Mouse (Mus musculus) midbrain, embryonic 16.5 days (tissue): Measurements from ENCODE around the gene Adam22. TPM values are rescaled to one million over a fixed set of nuclear protein-coding genes. Genes with fewer than 3 reads are reported as not detected.

Experiments
- ATAC-seq: fragments of 200-750 bp; cut with Nextera tagmentation; 2 replicates; pipeline ENCODE4 v1.8.0; 2017; ENCODE audit warnings: moderate TSS enrichment
- H3K27ac ChIP-seq: fragments of 300-500 bp; sonication (generic); 2 replicates; pipeline ENCODE4 v1.5.1; 2014; ENCODE audit warnings: mild to moderate bottlenecking, low read length, mixed read lengths
- H3K27me3 ChIP-seq: fragments of 300-500 bp; sonication (generic); 2 replicates; pipeline ENCODE4 v1.6.1; 2014; ENCODE audit warnings: low read depth, low read length, mixed read lengths; ENCODE audit not compliant: control insufficient read depth, insufficient read depth
- H3K36me3 ChIP-seq: fragments of 300-500 bp; sonication (generic); 2 replicates; pipeline ENCODE4 v1.6.1; 2014; ENCODE audit warnings: mild to moderate bottlenecking, low read length, moderate library complexity, mixed read lengths; ENCODE audit not compliant: control insufficient read depth, insufficient read depth
- H3K4me1 ChIP-seq: fragments of 300-500 bp; sonication (generic); 2 replicates; pipeline ENCODE4 v1.6.1; 2014; ENCODE audit warnings: mild to moderate bottlenecking, low read length, mixed read lengths; ENCODE audit not compliant: control insufficient read depth, insufficient read depth
- H3K4me2 ChIP-seq: fragments of 300-500 bp; sonication (generic); 2 replicates; pipeline ENCODE4 v1.6.1; 2014; ENCODE audit warnings: mild to moderate bottlenecking, low read length, mixed read lengths
- H3K4me3 ChIP-seq: fragments of 300-500 bp; sonication (generic); 2 replicates; pipeline ENCODE4 v1.5.1; 2014; ENCODE audit warnings: low read depth, mild to moderate bottlenecking, low read length, moderate library complexity, mixed read lengths
- H3K9ac ChIP-seq: fragments of 300-500 bp; sonication (generic); 2 replicates; pipeline ENCODE4 v1.6.1; 2014; ENCODE audit warnings: low read depth, low read length, mixed read lengths
- H3K9me3 ChIP-seq: fragments of 300-500 bp; sonication (generic); replicated peaks from 2 replicates; pipeline ENCODE4 v1.6.1; 2014; ENCODE audit warnings: mild to moderate bottlenecking, low read length, mixed read lengths; ENCODE audit not compliant: control insufficient read depth, poor library complexity, severe bottlenecking
- WGBS: fragments of 180-500 bp; shearing (Covaris S2); extraction: QIAGEN DNeasy Blood & Tissue Kit; methylation state at CpG from one replicate; pipeline ENCODE4 v1.1.7; 2014; 5-methylcytosine and 5-hydroxymethylcytosine counted together
- polyA plus RNA-seq: library from polyadenylated mRNA; unstranded; fragments of >200 nt; fragmentation: Nextera tagmentation; extraction: Ambion mirVana; gene quantifications from 2 replicates; pipeline ENCODE4 v1.2.1, GENCODE M21; 2015

The Adam22 gene
- polyA plus RNA-seq, 1 experiment from 2014 or later = 49.5 TPM

- H3K4me2 ChIP-seq = no peak overlapping the region
- H3K4me1 ChIP-seq = no peaks in the 10 kb centered on the region
- no peak overlapping the region for H3K27ac ChIP-seq
- H3K9ac ChIP-seq = no peak overlapping the region
- 90% methylated on average over 2 of the region's 2 CpGs for WGBS
- no peaks in the 10 kb centered on the region for H3K27me3 ChIP-seq
- no peak overlapping the region for H3K4me3 ChIP-seq
- no peak for ATAC-seq
- no peaks in the 10 kb centered on the region for H3K36me3 ChIP-seq
- no peaks in the 10 kb centered on the region for H3K9me3 ChIP-seq
Observed at GRCm38 (mm10) chr5:8146146-8146545, 221.8 kb downstream of the Adam22 start.

DNA sequence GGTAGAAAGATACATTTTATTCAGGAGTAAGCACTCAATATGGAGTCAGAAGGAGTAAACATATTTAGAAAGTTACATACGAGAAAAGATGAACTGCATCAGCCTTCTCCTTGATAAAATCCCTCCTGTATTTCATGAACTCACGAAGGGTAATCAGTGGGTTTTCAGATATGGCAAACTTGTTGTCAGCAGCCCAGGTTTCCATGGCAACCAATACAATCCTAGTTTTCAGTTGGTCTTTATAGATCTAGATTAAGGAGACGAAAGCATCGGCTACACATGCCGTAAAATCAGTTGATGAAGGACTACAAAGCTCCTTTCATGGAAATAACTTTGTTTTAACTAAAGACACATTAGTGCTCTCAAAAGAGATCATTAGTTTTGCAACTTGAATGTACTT lies 222.5 kb downstream of the Adam22 start:
- ATAC-seq = peak; percentile 57; the same call in 1 of the 2 replicates
- WGBS = 14% methylated on average over 5 of the region's 5 CpGs

DNA sequence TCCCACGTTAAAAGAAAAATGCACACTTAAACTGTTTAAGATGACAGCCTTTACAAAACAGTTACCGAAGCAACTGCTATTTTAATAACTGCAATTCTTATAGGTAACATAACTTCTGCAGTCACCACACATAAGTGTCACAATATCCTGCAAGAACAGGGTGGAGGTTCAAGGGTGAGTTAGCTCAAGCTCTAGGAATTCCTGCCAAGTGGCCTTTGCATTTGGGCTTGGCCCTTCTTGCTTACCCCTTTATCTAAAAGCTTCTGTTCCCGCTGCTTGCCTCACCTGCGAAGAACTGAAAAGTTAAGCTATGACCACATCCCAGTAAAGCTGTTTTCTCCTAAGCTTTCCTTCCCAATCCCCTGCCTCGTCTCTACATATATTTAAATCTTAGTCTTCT lies 235.4 kb downstream of the Adam22 start:
- Histone ChIP-seq H3K9ac (no peak overlapping the region), H3K27ac (no peak overlapping the region), H3K36me3 (peaks cover 10% of the 10 kb centered on the region), H3K4me3 (no peak overlapping the region), H3K4me1 (no peaks in the 10 kb centered on the region), H3K9me3 (no peaks in the 10 kb centered on the region), H3K27me3 (no peaks in the 10 kb centered on the region), H3K4me2 (no peak overlapping the region)
- no peak for ATAC-seq
- 74% methylated on average over 5 of the region's 5 CpGs for WGBS

More for the DNA sequence above, 222.5 kb downstream of the Adam22 start:
- Histone ChIP-seq H3K4me1 (no peaks in the 10 kb centered on the region), H3K4me2 (no peak overlapping the region), H3K4me3 (no peak overlapping the region), H3K9ac (no peak overlapping the region), H3K27ac (no peak overlapping the region), H3K9me3 (no peaks in the 10 kb centered on the region), H3K27me3 (no peaks in the 10 kb centered on the region), H3K36me3 (no peaks in the 10 kb centered on the region)

DNA sequence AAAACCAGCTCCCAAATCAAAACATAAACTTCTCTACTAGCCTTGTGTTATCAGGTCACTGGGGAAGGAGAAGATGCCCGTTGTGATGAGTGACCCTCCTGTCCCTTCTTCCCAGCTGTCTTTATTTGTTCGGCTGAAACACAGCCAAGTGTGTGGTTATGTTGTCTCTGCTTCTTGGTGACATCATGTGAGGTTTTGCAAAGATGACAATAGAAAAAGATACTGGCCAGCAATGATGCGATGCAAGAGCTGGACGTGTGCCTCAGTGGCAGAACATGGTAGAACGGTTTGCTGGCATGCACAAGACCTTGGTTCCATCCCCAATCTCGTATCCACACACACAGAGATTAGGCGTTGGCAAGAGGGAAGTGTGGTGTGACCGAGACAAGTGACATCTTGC lies 236.0 kb downstream of the Adam22 start:
- ATAC-seq = no peak
- H3K9me3 ChIP-seq = no peaks in the 10 kb centered on the region
- H3K27me3 ChIP-seq = no peaks in the 10 kb centered on the region
- no peak overlapping the region for H3K27ac ChIP-seq
- peaks cover 15% of the 10 kb centered on the region for H3K36me3 ChIP-seq
- no peaks in the 10 kb centered on the region for H3K4me1 ChIP-seq
- 90% methylated on average over 8 of the region's 8 CpGs for WGBS
- no peak overlapping the region for H3K9ac ChIP-seq
- H3K4me2 ChIP-seq = no peak overlapping the region
- no peak overlapping the region for H3K4me3 ChIP-seq

GRCm38 (mm10) chr5:8129750-8130149 lies 238.2 kb downstream of the Adam22 start:
- Histone ChIP-seq H3K4me3 (no peak overlapping the region), H3K4me1 (no peaks in the 10 kb centered on the region), H3K27ac (no peak overlapping the region), H3K4me2 (no peak overlapping the region), H3K36me3 (peaks cover 17% of the 10 kb centered on the region), H3K27me3 (no peaks in the 10 kb centered on the region), H3K9ac (no peak overlapping the region), H3K9me3 (no peaks in the 10 kb centered on the region)
- ATAC-seq = no peak
- 91% methylated on average over 2 of the region's 2 CpGs for WGBS

DNA sequence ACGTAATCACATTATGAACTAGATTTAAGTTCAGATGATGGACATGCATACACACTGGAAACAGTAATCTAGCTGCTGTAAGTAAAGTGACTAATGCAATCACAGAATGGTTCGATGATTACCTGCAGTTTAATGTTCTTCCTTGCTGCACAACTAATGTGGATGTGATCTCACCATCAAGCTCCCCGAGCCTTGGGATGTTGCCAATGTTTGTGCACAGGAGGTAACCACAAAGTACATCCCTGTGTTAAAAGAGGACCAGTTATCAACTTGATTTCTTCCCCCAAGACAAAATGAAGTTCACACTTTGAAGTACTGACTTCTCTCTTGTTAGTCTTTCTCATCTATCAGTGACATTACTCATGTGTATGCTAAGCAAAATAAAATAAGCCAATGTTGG lies 247.0 kb downstream of the Adam22 start:
- no peak overlapping the region for H3K4me2 ChIP-seq
- H3K27ac ChIP-seq = no peak overlapping the region
- no peak overlapping the region for H3K9ac ChIP-seq
- WGBS = 93% methylated on average over 3 of the region's 3 CpGs
- H3K27me3 ChIP-seq = no peaks in the 10 kb centered on the region
- H3K9me3 ChIP-seq = peaks cover 5% of the 10 kb centered on the region; the same call in 1 of the 2 replicates
- ATAC-seq = no peak
- no peaks in the 10 kb centered on the region for H3K4me1 ChIP-seq
- no peak overlapping the region for H3K4me3 ChIP-seq
- H3K36me3 ChIP-seq = peaks cover 9% of the 10 kb centered on the region

- no peak overlapping the region for H3K27ac ChIP-seq
- H3K4me1 ChIP-seq = no peaks in the 10 kb centered on the region
- 86% methylated on average over 2 of the region's 2 CpGs for WGBS
- no peak overlapping the region for H3K4me2 ChIP-seq
- H3K9me3 ChIP-seq = peaks cover 5% of the 10 kb centered on the region; the same call in 1 of the 2 replicates
- H3K9ac ChIP-seq = no peak overlapping the region
- ATAC-seq = no peak
- H3K36me3 ChIP-seq = peaks cover 11% of the 10 kb centered on the region
- H3K4me3 ChIP-seq = no peak overlapping the region
- no peaks in the 10 kb centered on the region for H3K27me3 ChIP-seq
Observed at GRCm38 (mm10) chr5:8120087-8120486, 247.9 kb downstream of the Adam22 start.

GRCm38 (mm10) chr5:8116561-8117168 lies 251.3 kb downstream of the Adam22 start:
- Histone ChIP-seq H3K4me3 (no peak overlapping the region), H3K4me1 (no peaks in the 10 kb centered on the region), H3K27ac (no peak overlapping the region), H3K4me2 (no peak overlapping the region), H3K9ac (no peak overlapping the region), H3K36me3 (0 out of 2 replicates have a peak, but pooled peaks cover 9% of the 10 kb centered on the region), H3K27me3 (no peaks in the 10 kb centered on the region), H3K9me3 (no peaks in the 10 kb centered on the region)
- ATAC-seq = no peak
- 71% methylated on average over 5 of the region's 5 CpGs for WGBS

DNA sequence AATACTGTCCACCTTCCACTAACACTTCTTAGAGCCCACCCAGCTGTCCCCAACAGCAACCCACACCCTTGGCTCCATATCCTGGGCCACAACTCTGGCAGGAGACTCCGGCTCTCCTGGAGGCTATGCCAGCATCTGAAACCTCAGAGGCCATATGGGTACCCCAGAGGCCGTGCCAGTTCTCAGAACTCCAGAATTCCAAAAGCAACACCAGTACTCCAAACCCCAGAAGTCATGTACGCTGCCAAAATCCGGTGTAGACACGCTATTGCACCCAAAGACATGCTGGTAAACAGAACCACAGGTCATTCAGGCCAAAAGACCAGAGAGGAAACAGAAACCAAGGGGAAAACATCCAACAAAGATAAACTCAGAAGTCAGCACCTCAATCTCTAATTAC lies 255.7 kb downstream of the Adam22 start:
- H3K27ac ChIP-seq = no peak overlapping the region
- no peaks in the 10 kb centered on the region for H3K4me1 ChIP-seq
- 0 out of 2 replicates have a peak, but pooled peaks cover 5% of the 10 kb centered on the region for H3K36me3 ChIP-seq
- no peaks in the 10 kb centered on the region for H3K9me3 ChIP-seq
- no peak overlapping the region for H3K9ac ChIP-seq
- ATAC-seq = no peak
- H3K4me3 ChIP-seq = no peak overlapping the region
- no peak overlapping the region for H3K4me2 ChIP-seq
- H3K27me3 ChIP-seq = no peaks in the 10 kb centered on the region
- WGBS = 89% methylated on average over 5 of the region's 5 CpGs
